Mouse (Mus musculus) stomach, embryonic 15.5 days (tissue): ENCODE measurements at regions not wholly inside any gene's neighbourhood (a gene's known extent, or its start where the extent isn't known, plus 50 kb on each side); places are given as distances from the start of the nearest gene placed in this dataset.

Experiments
- ATAC-seq: fragments of 200-750 bp; cut with Nextera tagmentation; 2 replicates; pipeline ENCODE4 v1.8.0; 2017; ENCODE audit warnings: low read depth, moderate number of reproducible peaks, moderate TSS enrichment; ENCODE audit not compliant: insufficient read depth, low FRiP score
- H3K27ac ChIP-seq: fragments of 300-500 bp; sonication (generic); 2 replicates; pipeline ENCODE4 v1.5.1; 2015; ENCODE audit warnings: mild to moderate bottlenecking, inconsistent platforms
- H3K27me3 ChIP-seq: fragments of 300-500 bp; sonication (generic); replicated peaks from 2 replicates; pipeline ENCODE4 v1.6.1; 2015; ENCODE audit warnings: inconsistent platforms
- H3K36me3 ChIP-seq: fragments of 300-500 bp; sonication (generic); 2 replicates; pipeline ENCODE4 v1.6.1; 2015; ENCODE audit warnings: inconsistent platforms
- H3K4me1 ChIP-seq: fragments of 300-500 bp; sonication (generic); 2 replicates; pipeline ENCODE4 v1.6.1; 2015; ENCODE audit warnings: inconsistent platforms
- H3K4me2 ChIP-seq: fragments of 300-500 bp; sonication (generic); 2 replicates; pipeline ENCODE4 v1.6.1; 2015; ENCODE audit warnings: mild to moderate bottlenecking, inconsistent platforms
- H3K4me3 ChIP-seq: fragments of 300-500 bp; sonication (generic); replicated peaks from 2 replicates; pipeline ENCODE4 v1.5.1; 2015; ENCODE audit warnings: inconsistent platforms
- H3K9ac ChIP-seq: fragments of 300-500 bp; sonication (generic); 2 replicates; pipeline ENCODE4 v1.6.1; 2015; ENCODE audit warnings: inconsistent platforms
- H3K9me3 ChIP-seq: fragments of 300-500 bp; sonication (generic); 2 replicates; pipeline ENCODE4 v1.6.1; 2016; ENCODE audit warnings: inconsistent platforms
- WGBS: fragments of 180-500 bp; shearing (Covaris S2); methylation state at CpG from one replicate; pipeline ENCODE4 v1.1.7; 2015; 5-methylcytosine and 5-hydroxymethylcytosine counted together

GRCm38 (mm10) chr10:67383802-67384567 lies 98.9 kb upstream of the Nrbf2 start:
- Histone ChIP-seq H3K27me3 (no peaks in the 10 kb centered on the region), H3K4me1 (no peaks in the 10 kb centered on the region), H3K36me3 (no peaks in the 10 kb centered on the region), H3K9ac (no peak overlapping the region), H3K9me3 (no peaks in the 10 kb centered on the region), H3K4me2 (no peak overlapping the region), H3K27ac (no peak overlapping the region), H3K4me3 (no peak overlapping the region)
- WGBS = 88% methylated on average over 16 of the region's 16 CpGs
- no peak for ATAC-seq

GRCm38 (mm10) chr10:67384568-67384958 lies 99.5 kb upstream of the Nrbf2 start:
- Histone ChIP-seq H3K27ac (no peak overlapping the region), H3K4me3 (no peak overlapping the region), H3K9ac (no peak overlapping the region), H3K27me3 (no peaks in the 10 kb centered on the region), H3K9me3 (no peaks in the 10 kb centered on the region), H3K36me3 (no peaks in the 10 kb centered on the region), H3K4me2 (no peak overlapping the region), H3K4me1 (no peaks in the 10 kb centered on the region)
- ATAC-seq = no peak
- 79% methylated on average over 4 of the region's 4 CpGs for WGBS

- WGBS = 75% methylated on average over 5 of the region's 5 CpGs
- ATAC-seq = no peak
Measured at GRCm38 (mm10) chr10:67385966-67386365, 100.9 kb upstream of the Nrbf2 start.

GRCm38 (mm10) chr10:67388755-67389154 lies 103.7 kb upstream of the Nrbf2 start:
- ATAC-seq = no peak
- Histone ChIP-seq H3K9ac (no peak overlapping the region), H3K4me2 (no peak overlapping the region), H3K36me3 (no peaks in the 10 kb centered on the region), H3K9me3 (no peaks in the 10 kb centered on the region), H3K27me3 (no peaks in the 10 kb centered on the region), H3K4me1 (no peaks in the 10 kb centered on the region), H3K27ac (no peak overlapping the region), H3K4me3 (no peak overlapping the region)
- WGBS = 51% methylated on average over 6 of the region's 6 CpGs

More at GRCm38 (mm10) chr10:67385966-67386365, 100.9 kb upstream of the Nrbf2 start:
- no peaks in the 10 kb centered on the region for H3K9me3 ChIP-seq
- no peaks in the 10 kb centered on the region for H3K36me3 ChIP-seq
- no peak overlapping the region for H3K27ac ChIP-seq
- H3K9ac ChIP-seq = no peak overlapping the region
- H3K4me1 ChIP-seq = no peaks in the 10 kb centered on the region
- no peak overlapping the region for H3K4me3 ChIP-seq
- no peak overlapping the region for H3K4me2 ChIP-seq
- H3K27me3 ChIP-seq = no peaks in the 10 kb centered on the region

GRCm38 (mm10) chr10:67400434-67400833 lies 115.3 kb upstream of the Nrbf2 start:
- H3K4me2 ChIP-seq = no peak overlapping the region
- H3K9ac ChIP-seq = no peak overlapping the region
- WGBS = 52% methylated on average over 5 of the region's 5 CpGs
- H3K27ac ChIP-seq = no peak overlapping the region
- no peaks in the 10 kb centered on the region for H3K4me1 ChIP-seq
- H3K4me3 ChIP-seq = no peak overlapping the region
- ATAC-seq = no peak
- no peaks in the 10 kb centered on the region for H3K36me3 ChIP-seq
- H3K9me3 ChIP-seq = no peaks in the 10 kb centered on the region
- no peaks in the 10 kb centered on the region for H3K27me3 ChIP-seq

GRCm38 (mm10) chr10:67401409-67401808 lies 116.3 kb upstream of the Nrbf2 start:
- Histone ChIP-seq H3K9me3 (no peaks in the 10 kb centered on the region), H3K4me1 (no peaks in the 10 kb centered on the region), H3K9ac (no peak overlapping the region), H3K36me3 (no peaks in the 10 kb centered on the region), H3K4me2 (no peak overlapping the region), H3K27ac (no peak overlapping the region), H3K4me3 (no peak overlapping the region), H3K27me3 (no peaks in the 10 kb centered on the region)
- ATAC-seq = no peak
- WGBS = 45% methylated on average over 6 of the region's 6 CpGs

GRCm38 (mm10) chr10:67417529-67417928 lies 117.7 kb upstream of the Egr2 start:
- Histone ChIP-seq H3K27me3 (no peaks in the 10 kb centered on the region), H3K9ac (no peak overlapping the region), H3K36me3 (no peaks in the 10 kb centered on the region), H3K9me3 (no peaks in the 10 kb centered on the region), H3K27ac (no peak overlapping the region), H3K4me3 (no peak overlapping the region), H3K4me1 (no peaks in the 10 kb centered on the region), H3K4me2 (no peak overlapping the region)
- WGBS = 85% methylated on average over 8 of the region's 8 CpGs
- no peak for ATAC-seq

- no peaks in the 10 kb centered on the region for H3K9me3 ChIP-seq
- WGBS = 71% methylated on average over 5 of the region's 5 CpGs
- no peak for ATAC-seq
- no peaks in the 10 kb centered on the region for H3K27me3 ChIP-seq
- H3K4me2 ChIP-seq = no peak overlapping the region
- H3K36me3 ChIP-seq = no peaks in the 10 kb centered on the region
- no peak overlapping the region for H3K27ac ChIP-seq
- no peak overlapping the region for H3K4me3 ChIP-seq
- H3K9ac ChIP-seq = no peak overlapping the region
- no peaks in the 10 kb centered on the region for H3K4me1 ChIP-seq
Measured at GRCm38 (mm10) chr10:67420761-67421160, 114.5 kb upstream of the Egr2 start.

- H3K4me3 ChIP-seq = no peak overlapping the region
- no peak for ATAC-seq
- no peak overlapping the region for H3K9ac ChIP-seq
- H3K4me1 ChIP-seq = no peaks in the 10 kb centered on the region
- 95% methylated on average over 5 of the region's 6 CpGs for WGBS
- H3K36me3 ChIP-seq = no peaks in the 10 kb centered on the region
- no peaks in the 10 kb centered on the region for H3K9me3 ChIP-seq
- H3K27me3 ChIP-seq = no peaks in the 10 kb centered on the region
- no peak overlapping the region for H3K27ac ChIP-seq
- H3K4me2 ChIP-seq = no peak overlapping the region
Measured at GRCm38 (mm10) chr10:67425407-67425806, 109.9 kb upstream of the Egr2 start.

- no peaks in the 10 kb centered on the region for H3K9me3 ChIP-seq
- 29% methylated on average over 10 of the region's 10 CpGs for WGBS
- H3K27me3 ChIP-seq = no peaks in the 10 kb centered on the region
- no peak for ATAC-seq
- no peaks in the 10 kb centered on the region for H3K36me3 ChIP-seq
- no peak overlapping the region for H3K4me2 ChIP-seq
- no peaks in the 10 kb centered on the region for H3K4me1 ChIP-seq
- H3K27ac ChIP-seq = no peak overlapping the region
- H3K9ac ChIP-seq = no peak overlapping the region
- H3K4me3 ChIP-seq = no peak overlapping the region
Measured at GRCm38 (mm10) chr10:67427220-67427619, 108.1 kb upstream of the Egr2 start.

- WGBS = 79% methylated on average over 2 of the region's 2 CpGs
- Histone ChIP-seq H3K9ac (no peak overlapping the region), H3K9me3 (no peaks in the 10 kb centered on the region), H3K4me1 (no peaks in the 10 kb centered on the region), H3K4me2 (no peak overlapping the region), H3K36me3 (no peaks in the 10 kb centered on the region), H3K27me3 (no peaks in the 10 kb centered on the region), H3K4me3 (no peak overlapping the region), H3K27ac (no peak overlapping the region)
- no peak for ATAC-seq
Measured at GRCm38 (mm10) chr10:67430805-67431204, 104.5 kb upstream of the Egr2 start.

- no peak for ATAC-seq
- WGBS = 82% methylated on average over 15 of the region's 15 CpGs
- Histone ChIP-seq H3K4me1 (no peaks in the 10 kb centered on the region), H3K9me3 (no peaks in the 10 kb centered on the region), H3K27ac (no peak overlapping the region), H3K4me3 (no peak overlapping the region), H3K27me3 (no peaks in the 10 kb centered on the region), H3K36me3 (no peaks in the 10 kb centered on the region), H3K4me2 (no peak overlapping the region), H3K9ac (no peak overlapping the region)
Measured at GRCm38 (mm10) chr10:67439042-67439635, 96.1 kb upstream of the Egr2 start.
